Mouse (Mus musculus) brain, embryonic 18.5 days (tissue): ENCODE measurements at regions not wholly inside any gene's neighbourhood (a gene's known extent, or its start where the extent isn't known, plus 50 kb on each side); places are given as distances from the start of the nearest gene placed in this dataset.

Experiments
- DNase-seq: peaks from one replicate; pipeline ENCODE4 v3.0.0-alpha.2; 2012; ENCODE audit warnings: low read depth, low spot score

DNA sequence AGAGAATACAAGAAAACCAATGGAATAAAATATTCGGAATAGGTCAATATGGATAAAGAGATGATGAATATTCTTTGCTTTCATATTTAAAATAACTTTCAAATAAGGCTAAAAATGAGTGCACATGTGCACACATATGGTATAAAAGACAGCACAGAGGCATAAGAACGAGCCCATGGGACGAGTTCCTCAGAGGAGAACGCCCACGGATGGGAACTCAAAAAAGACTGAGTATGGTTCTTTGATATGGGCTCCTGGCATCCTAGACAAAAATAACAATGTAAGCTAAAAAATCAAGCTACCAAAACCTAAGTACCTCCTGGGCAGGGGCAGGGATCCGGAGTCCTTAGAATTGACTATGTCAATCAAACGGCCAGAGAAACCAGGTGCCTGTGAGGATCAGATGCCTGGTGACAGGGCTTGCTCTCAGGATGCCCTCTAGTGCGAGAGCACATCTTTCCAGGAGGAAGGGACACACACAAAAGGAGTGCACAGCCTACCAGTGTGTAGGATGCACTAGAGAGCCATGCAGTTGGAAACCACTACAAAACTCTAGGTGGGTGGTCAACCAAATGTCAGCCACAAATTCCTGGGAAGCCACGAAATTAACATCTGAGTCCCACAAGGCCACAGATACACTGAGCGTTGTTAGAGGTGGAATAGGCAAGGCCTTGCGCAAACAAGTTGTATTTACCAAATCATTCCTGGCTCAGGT, 307.8 kb downstream of the Sox9 start:
- DNase-seq = no peak

DNA sequence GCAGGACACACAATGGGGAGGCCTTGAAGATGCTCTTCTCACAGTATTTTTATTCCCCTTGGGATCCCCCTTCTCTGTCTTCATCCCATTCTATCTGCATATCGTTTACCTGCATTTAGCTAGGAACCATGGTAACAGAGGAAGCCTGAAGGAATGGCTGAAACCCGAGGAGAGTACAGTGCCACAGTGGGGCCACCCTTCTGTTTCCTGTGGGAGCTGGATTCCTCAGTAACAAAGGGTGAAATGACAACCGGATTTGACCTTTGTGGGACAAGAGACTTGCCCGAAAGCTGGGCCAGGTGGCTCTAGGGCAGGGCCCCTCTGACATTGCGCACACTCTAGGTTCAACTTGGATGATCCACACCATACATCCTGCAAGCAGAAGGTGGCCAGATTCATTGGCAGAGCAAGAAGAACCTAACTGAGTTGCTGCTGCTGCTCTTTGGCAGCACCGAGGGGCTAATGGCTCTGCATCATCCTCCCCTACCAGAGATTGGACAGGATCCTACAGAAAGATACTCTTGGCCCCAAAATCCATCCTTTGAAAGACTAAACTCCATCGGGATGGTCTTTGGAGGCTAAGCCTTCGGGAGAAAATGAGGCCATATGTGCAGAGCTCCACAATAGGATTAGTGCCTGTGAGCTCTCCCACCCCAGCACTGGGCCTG, 310.0 kb downstream of the Sox9 start:
- DNase-seq = no peak

DNA sequence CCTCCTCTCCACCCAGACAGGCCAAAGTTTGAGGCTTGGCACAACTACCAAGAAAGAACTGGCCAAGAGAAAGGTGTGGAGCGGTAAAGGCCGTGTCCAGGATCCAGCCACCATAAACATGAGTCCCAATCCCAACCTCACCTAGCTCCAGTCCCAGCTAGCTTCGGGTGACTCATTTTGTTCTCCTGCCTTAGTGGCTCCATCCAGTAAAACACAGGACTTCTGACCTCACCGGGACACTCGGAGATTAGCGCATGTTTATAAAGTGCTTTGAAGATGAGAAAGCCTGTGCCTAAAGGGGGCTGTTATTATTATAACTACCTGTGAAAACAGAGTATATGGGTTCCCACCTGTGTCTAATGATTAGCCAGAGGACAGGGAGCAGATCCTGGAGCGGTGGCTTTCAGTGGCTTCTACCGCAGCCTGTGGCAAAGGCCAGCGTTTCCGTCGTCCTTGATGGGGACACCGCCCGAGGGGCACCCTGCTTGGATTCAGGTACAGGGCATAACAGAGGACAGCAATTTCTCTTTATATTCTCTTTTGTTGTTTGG, 311.9 kb downstream of the Sox9 start:
- DNase-seq = no peak

- DNase-seq = no peak
Observed at GRCm38 (mm10) chr11:113095625-113096024, 313.6 kb downstream of the Sox9 start.

DNA sequence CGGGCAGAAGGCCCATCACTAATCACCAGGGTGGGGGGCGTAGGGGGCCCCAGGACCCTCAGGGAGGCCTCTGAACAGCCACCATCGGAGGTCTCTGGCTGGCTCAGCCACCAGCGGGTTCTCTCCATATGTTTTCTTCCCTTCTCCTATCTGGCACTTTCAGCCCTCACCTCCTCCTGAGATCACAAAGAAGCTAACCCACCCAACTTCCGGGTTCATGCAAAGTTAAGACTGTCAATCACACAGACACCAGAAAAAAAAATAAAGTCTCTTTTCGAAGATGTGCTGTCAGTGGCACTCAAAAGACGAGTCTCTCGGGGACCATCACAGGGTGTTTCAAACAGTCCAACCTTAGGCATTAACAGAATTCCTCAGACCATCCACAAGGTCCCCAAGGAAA, 314.2 kb downstream of the Sox9 start:
- no peak for DNase-seq

- no peak for DNase-seq
Observed at GRCm38 (mm10) chr11:113098360-113098759, 316.3 kb downstream of the Sox9 start.

DNA sequence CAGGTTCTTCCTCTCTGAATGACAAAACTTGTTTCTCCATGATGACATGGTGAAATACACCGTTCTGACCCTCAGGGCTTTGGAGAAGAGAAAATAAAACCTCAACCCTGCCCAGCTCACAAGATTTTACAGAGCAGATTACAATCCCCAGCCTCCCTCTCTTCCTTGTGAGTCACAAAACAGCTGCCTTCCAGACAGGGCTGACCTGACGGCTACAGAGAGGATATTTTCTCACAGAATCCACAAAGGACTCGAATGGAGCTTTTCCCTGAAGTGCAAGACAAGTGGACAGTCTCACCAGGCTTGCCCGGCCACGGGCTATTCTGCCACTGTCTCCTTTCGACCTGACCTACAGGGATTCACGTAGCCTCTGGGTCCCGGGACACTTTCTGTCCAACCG, 318.8 kb downstream of the Sox9 start:
- no peak for DNase-seq

GRCm38 (mm10) chr11:113101534-113101933, 319.5 kb downstream of the Sox9 start:
- DNase-seq = no peak

- no peak for DNase-seq
Observed at GRCm38 (mm10) chr11:113103161-113103845, 321.3 kb downstream of the Sox9 start.

DNA sequence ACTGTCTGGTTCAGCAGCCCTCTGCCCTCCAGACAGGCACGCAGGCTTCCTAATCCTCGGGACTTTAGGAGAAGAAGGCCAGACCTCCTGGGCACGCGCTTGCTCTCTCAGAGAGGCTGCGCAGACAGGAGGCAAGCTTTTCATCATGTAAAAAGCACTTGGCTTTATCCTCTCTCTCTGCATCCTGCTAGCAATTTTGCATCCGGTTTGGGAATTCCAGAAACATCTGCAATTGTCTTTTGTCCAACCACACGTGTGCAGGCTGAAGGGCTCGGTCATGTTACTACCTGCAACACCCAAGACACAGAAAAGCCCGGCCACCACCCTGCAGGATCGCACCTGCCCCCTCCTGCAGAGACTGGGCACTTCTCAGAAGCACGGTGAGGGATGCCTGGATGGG, 323.3 kb downstream of the Sox9 start:
- DNase-seq = no peak

DNA sequence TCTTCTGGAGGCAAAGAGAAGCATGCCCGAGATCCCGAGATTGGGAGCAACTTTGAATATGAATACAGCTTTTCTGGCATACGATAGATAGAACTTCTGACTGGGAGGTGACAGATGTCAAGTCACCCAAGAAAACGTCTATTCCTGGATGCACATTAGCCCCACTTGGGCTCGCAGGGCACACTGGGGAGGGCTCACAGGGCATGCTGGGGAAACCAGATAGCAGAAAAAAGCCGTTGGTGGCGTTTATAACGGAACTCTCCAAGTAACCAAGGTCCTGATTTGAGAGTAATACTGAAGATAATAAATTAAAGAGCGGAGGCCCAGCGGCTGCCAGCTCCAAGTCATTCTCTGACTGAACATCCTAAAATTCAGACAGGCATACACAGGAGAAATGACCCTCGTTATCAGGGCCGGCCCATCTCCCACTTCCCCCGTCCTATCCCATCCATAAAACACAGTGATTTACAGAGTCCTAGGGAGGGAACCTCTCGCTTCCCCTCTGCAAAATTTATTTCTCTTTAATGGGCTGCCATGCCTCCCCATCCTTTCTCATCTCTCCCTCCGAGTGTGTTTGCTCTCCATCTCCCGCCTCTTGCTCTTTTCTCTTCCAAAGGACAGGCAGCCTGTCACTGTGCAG, 325.3 kb downstream of the Sox9 start:
- no peak for DNase-seq

- no peak for DNase-seq
Observed at GRCm38 (mm10) chr11:113107966-113108699, 326.1 kb downstream of the Sox9 start.

- DNase-seq = no peak
Observed at GRCm38 (mm10) chr11:113109096-113109495, 327.1 kb downstream of the Sox9 start.

- DNase-seq = no peak
Observed at GRCm38 (mm10) chr11:113113220-113113817, 331.3 kb downstream of the Sox9 start.

- DNase-seq = no peak
Observed at GRCm38 (mm10) chr11:113117179-113117898, 335.3 kb downstream of the Sox9 start.

- no peak for DNase-seq
Observed at GRCm38 (mm10) chr11:113120570-113120969, 338.5 kb downstream of the Sox9 start.

GRCm38 (mm10) chr11:113121307-113121706, 339.3 kb downstream of the Sox9 start:
- no peak for DNase-seq

- no peak for DNase-seq
Observed at GRCm38 (mm10) chr11:113122137-113122536, 340.1 kb downstream of the Sox9 start.

DNA sequence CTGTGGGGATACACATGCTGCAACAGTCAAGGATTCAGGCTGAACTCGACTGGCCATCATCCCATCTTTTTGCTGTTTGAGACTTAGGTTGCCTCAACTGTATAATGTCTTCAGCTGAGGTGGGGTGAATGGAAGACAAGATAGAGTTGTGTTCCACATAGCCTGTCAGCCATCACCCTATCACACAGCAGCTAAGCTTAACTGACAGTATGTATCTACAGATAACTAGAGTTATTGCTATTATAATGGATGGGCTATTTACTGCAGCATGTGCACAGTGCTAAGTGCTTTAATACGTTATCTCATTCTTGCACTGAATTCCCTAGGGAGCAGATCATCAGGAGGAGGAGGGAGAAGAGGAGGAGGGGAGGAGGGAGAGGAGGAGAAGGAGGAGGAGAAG, 340.9 kb downstream of the Sox9 start:
- no peak for DNase-seq

DNA sequence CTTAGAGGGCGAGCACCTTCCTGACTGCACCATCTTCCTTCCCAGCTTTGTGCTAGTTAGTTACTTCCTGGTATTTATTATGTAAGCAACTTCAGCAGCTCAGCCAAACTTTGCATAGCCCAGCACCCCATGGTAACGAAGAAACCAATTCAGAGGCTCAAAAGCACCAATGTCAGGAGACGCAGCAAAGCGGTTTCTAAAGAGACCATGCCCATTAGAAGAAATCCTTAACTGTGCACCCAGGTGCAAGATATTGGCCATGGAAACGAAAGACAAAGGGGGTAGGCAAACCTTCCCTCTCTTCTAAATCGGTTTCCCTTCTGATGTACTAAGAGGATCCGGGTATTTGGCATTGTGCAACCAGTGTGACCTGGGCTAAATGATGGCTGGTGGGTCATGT, 343.8 kb downstream of the Sox9 start:
- no peak for DNase-seq
